Mouse (Mus musculus) heart, embryonic 14.5 days (tissue): ENCODE data around the gene 2900011O08Rik. TPM values are rescaled to one million over a fixed set of nuclear protein-coding genes. Genes with fewer than 3 reads are reported as not detected.
"Not testable (repeated sequence)": the region's sequence is repeated elsewhere in the genome, so short reads cannot be mapped to it uniquely, and the experiment has no call there.

Experiments
- ATAC-seq: fragments of 200-750 bp; cut with Nextera tagmentation; 2 replicates; pipeline ENCODE4 v1.8.0; 2017; ENCODE audit warnings: low read depth, moderate TSS enrichment; ENCODE audit not compliant: insufficient number of reproducible peaks, insufficient read depth, low FRiP score
- H3K27ac ChIP-seq, 2 experiments: fragments of 200-500 bp in 1 of 2; fragments of 300-500 bp in 1 of 2; sonication (generic) in 1 of 2; replicated peaks in 1 of 2; 2 replicates each; pipeline ENCODE4 v1.5.1; 2012 to 2014; ENCODE audit warnings: low read depth in 2 of 2, low read length in 2 of 2, control low read depth in 1 of 2, mild to moderate bottlenecking in 1 of 2, mixed read lengths in 1 of 2; ENCODE audit not compliant: control insufficient read depth in 1 of 2, insufficient read depth in 1 of 2
- H3K27me3 ChIP-seq: fragments of 300-500 bp; sonication (generic); 2 replicates; pipeline ENCODE4 v1.6.1; 2014; ENCODE audit warnings: mild to moderate bottlenecking, low read length, control low read depth; ENCODE audit not compliant: control insufficient read depth, insufficient read depth
- H3K36me3 ChIP-seq: fragments of 300-500 bp; sonication (generic); 2 replicates; pipeline ENCODE4 v1.6.1; 2014; ENCODE audit warnings: mild to moderate bottlenecking, control low read depth, low read length, mixed read lengths; ENCODE audit not compliant: control insufficient read depth, insufficient read depth
- H3K4me1 ChIP-seq, 2 experiments: fragments of 200-500 bp in 1 of 2; fragments of 300-500 bp in 1 of 2; sonication (generic) in 1 of 2; 2 replicates each; pipeline ENCODE4 v1.6.1; 2012 to 2014; ENCODE audit warnings: low read length in 2 of 2, control low read depth in 1 of 2, mixed read lengths in 1 of 2; ENCODE audit not compliant: control insufficient read depth in 2 of 2, insufficient read depth in 2 of 2
- H3K4me2 ChIP-seq: fragments of 300-500 bp; sonication (generic); 2 replicates; pipeline ENCODE4 v1.6.1; 2014; ENCODE audit warnings: mild to moderate bottlenecking, low read length
- H3K4me3 ChIP-seq, 2 experiments: fragments of 200-500 bp in 1 of 2; fragments of 300-500 bp in 1 of 2; sonication (generic) in 1 of 2; 2 replicates each; pipeline ENCODE4 v1.5.1; 2012 to 2014; ENCODE audit warnings: low read length in 2 of 2, mild to moderate bottlenecking in 2 of 2, control low read depth in 1 of 2, low read depth in 1 of 2, moderate library complexity in 1 of 2; ENCODE audit not compliant: control insufficient read depth in 1 of 2, insufficient read depth in 1 of 2
- H3K9ac ChIP-seq: fragments of 300-500 bp; sonication (generic); 2 replicates; pipeline ENCODE4 v1.6.1; 2014; ENCODE audit warnings: mild to moderate bottlenecking, low read length
- H3K9me3 ChIP-seq: fragments of 300-500 bp; sonication (generic); 2 replicates; pipeline ENCODE4 v1.6.1; 2016; ENCODE audit warnings: low read length, control low read depth; ENCODE audit not compliant: control insufficient read depth
- WGBS: fragments of 180-500 bp; shearing (Covaris S2); extraction: QIAGEN DNeasy Blood & Tissue Kit; methylation state at CpG from one replicate; pipeline ENCODE4 v1.1.7; 2014; 5-methylcytosine and 5-hydroxymethylcytosine counted together
- polyA plus RNA-seq: library from polyadenylated mRNA; unstranded; fragments of >200 nt; fragmentation: Nextera tagmentation; extraction: Ambion mirVana; gene quantifications from 2 replicates; pipeline ENCODE4 v1.2.1, GENCODE M21; 2014

The 2900011O08Rik gene
- polyA plus RNA-seq, 1 experiment from 2014 or later: 0.88 TPM

- H3K27ac ChIP-seq: no peak overlapping the region
- H3K36me3 ChIP-seq: no peaks in the 10 kb centered on the region
- H3K4me2 ChIP-seq: no peak overlapping the region
- no peaks in the 10 kb centered on the region for H3K27me3 ChIP-seq
- no peaks in the 10 kb centered on the region for H3K9me3 ChIP-seq
- H3K9ac ChIP-seq: no peak overlapping the region
- H3K4me3 ChIP-seq: no peak overlapping the region
- H3K4me1 ChIP-seq: no peaks in the 10 kb centered on the region
- no peak for ATAC-seq
- WGBS: 72% methylated on average over 5 of the region's 5 CpGs
Observed at GRCm38 (mm10) chr16:14053116-14053515, 66.7 kb downstream of the 2900011O08Rik start.

GRCm38 (mm10) chr16:14055271-14055670, 68.9 kb downstream of the 2900011O08Rik start:
- Histone ChIP-seq H3K9me3 (no peaks in the 10 kb centered on the region), H3K36me3 (no peaks in the 10 kb centered on the region), H3K9ac (no peak overlapping the region), H3K27me3 (no peaks in the 10 kb centered on the region), H3K4me1 (no peaks in the 10 kb centered on the region), H3K4me3 (no peak overlapping the region), H3K4me2 (no peak overlapping the region), H3K27ac (no peak overlapping the region)
- no peak for ATAC-seq
- 47% methylated on average over 1 of the region's 1 CpGs for WGBS

DNA sequence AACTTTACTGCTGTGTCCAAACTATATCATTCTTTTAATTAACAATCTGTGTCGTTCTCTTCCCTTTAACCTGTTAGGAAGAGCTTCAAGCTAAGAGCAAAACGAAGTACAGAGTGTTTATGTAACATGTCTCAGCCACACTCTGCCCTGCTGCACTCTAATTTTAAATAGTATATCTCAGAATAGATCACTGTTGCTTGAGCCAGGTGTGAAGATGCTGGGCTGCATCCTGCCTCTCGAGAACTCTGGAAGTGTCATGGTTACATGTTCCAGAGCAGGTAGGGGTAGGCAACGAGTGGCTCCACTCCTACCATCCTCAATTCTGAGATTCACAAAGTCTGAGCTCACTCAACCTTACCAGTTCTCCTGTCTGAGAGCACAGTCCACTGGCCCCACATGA, 70.3 kb downstream of the 2900011O08Rik start:
- H3K27me3 ChIP-seq: no peaks in the 10 kb centered on the region
- no peak overlapping the region for H3K9ac ChIP-seq
- H3K4me2 ChIP-seq: no peak overlapping the region
- no peaks in the 10 kb centered on the region for H3K4me1 ChIP-seq
- ATAC-seq: no peak
- no peaks in the 10 kb centered on the region for H3K36me3 ChIP-seq
- no peak overlapping the region for H3K4me3 ChIP-seq
- H3K9me3 ChIP-seq: no peaks in the 10 kb centered on the region
- no peak overlapping the region for H3K27ac ChIP-seq
- 57% methylated on average over 4 of the region's 4 CpGs for WGBS

- Histone ChIP-seq H3K36me3 (no peaks in the 10 kb centered on the region), H3K4me2 (no peak overlapping the region), H3K27ac (no peak overlapping the region), H3K9me3 (no peaks in the 10 kb centered on the region), H3K27me3 (no peaks in the 10 kb centered on the region), H3K4me1 (no peaks in the 10 kb centered on the region), H3K9ac (no peak overlapping the region), H3K4me3 (no peak overlapping the region)
- no peak for ATAC-seq
- 17% methylated on average over 1 of the region's 1 CpGs for WGBS
Observed at GRCm38 (mm10) chr16:14058541-14058940, 72.1 kb downstream of the 2900011O08Rik start.

- no peak overlapping the region for H3K4me3 ChIP-seq
- H3K9ac ChIP-seq: no peak overlapping the region
- no peaks in the 10 kb centered on the region for H3K36me3 ChIP-seq
- ATAC-seq: no peak
- no peak overlapping the region for H3K4me2 ChIP-seq
- no peaks in the 10 kb centered on the region for H3K9me3 ChIP-seq
- no peaks in the 10 kb centered on the region for H3K27me3 ChIP-seq
- 61% methylated on average over 1 of the region's 1 CpGs for WGBS
- H3K4me1 ChIP-seq: no peaks in the 10 kb centered on the region
- H3K27ac ChIP-seq: no peak overlapping the region
Observed at GRCm38 (mm10) chr16:14059118-14059854, 72.9 kb downstream of the 2900011O08Rik start.

GRCm38 (mm10) chr16:14059869-14060268, 73.5 kb downstream of the 2900011O08Rik start:
- no peak for ATAC-seq
- 60% methylated on average over 5 of the region's 5 CpGs for WGBS
- Histone ChIP-seq H3K27ac (no peak overlapping the region), H3K27me3 (no peaks in the 10 kb centered on the region), H3K9ac (no peak overlapping the region), H3K4me2 (no peak overlapping the region), H3K36me3 (no peaks in the 10 kb centered on the region), H3K9me3 (no peaks in the 10 kb centered on the region), H3K4me1 (no peaks in the 10 kb centered on the region), H3K4me3 (no peak overlapping the region)

GRCm38 (mm10) chr16:14066571-14066970, 80.2 kb downstream of the 2900011O08Rik start:
- H3K4me3 ChIP-seq, H3K9ac ChIP-seq: not testable (repeated sequence)
- 76% methylated on average over 4 of the region's 4 CpGs for WGBS

DNA sequence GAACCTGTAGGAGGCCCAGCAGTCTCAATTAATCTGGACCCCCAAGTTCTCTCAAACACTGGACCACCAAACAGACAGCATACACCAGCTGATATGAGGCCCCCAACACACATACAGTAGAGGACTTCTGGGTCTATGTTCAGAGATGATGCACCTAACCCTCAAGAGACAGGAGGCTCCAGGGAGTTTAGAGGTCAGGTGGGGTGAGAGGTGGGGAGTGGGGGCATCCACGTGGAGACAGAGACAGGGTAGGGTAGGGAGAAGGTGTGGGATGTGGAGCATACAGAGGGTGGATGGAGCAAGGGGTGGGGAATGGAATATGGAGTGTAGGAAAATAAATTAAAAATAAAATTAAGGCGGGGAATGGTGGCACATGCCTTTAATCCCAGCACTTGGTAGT, 82.3 kb downstream of the 2900011O08Rik start:
- H3K36me3 ChIP-seq, H3K4me3 ChIP-seq, H3K4me2 ChIP-seq, H3K9ac ChIP-seq, H3K4me1 ChIP-seq, H3K27ac ChIP-seq, ATAC-seq, H3K9me3 ChIP-seq, H3K27me3 ChIP-seq: not testable (repeated sequence)
- 69% methylated on average over 2 of the region's 2 CpGs for WGBS

More at GRCm38 (mm10) chr16:14066571-14066970, 80.2 kb downstream of the 2900011O08Rik start:
- not testable (repeated sequence) for H3K36me3 ChIP-seq, H3K9me3 ChIP-seq, H3K4me1 ChIP-seq, H3K27me3 ChIP-seq, ATAC-seq, H3K27ac ChIP-seq, H3K4me2 ChIP-seq
